Mouse (Mus musculus) spleen, postnatal 36 days (tissue): ENCODE measurements around the gene Por.
A peak's percentile ranks its signal among the peaks of the same experiment; 100 is the strongest.

Experiments
- DNase-seq, 2 experiments: peaks; one replicate each; pipeline ENCODE4 v3.0.0; 2022; ENCODE audit warnings: low spot score in 2 of 2, mixed read lengths in 1 of 2

Gene Por

DNA sequence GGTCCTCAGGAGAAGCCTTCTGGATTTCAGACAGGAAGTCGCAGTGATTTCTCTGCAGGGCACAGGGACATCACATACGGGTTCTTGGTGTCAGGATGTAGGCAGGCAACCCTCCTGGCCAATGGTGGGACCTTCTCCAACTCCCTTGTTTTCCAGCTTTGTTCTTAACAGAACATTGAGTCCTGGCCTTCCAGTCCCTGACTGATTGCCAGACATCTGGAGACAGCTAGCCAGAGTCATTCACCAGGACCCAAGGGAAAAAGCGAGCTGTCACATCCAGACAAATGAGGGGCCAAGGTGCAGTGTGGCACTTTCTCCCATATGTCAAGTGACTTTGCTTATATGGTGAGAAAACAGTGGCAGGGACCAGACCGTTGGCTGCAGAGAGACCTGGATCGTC lies 13.8 kb upstream of the Por start:
- DNase-seq: no peak

DNA sequence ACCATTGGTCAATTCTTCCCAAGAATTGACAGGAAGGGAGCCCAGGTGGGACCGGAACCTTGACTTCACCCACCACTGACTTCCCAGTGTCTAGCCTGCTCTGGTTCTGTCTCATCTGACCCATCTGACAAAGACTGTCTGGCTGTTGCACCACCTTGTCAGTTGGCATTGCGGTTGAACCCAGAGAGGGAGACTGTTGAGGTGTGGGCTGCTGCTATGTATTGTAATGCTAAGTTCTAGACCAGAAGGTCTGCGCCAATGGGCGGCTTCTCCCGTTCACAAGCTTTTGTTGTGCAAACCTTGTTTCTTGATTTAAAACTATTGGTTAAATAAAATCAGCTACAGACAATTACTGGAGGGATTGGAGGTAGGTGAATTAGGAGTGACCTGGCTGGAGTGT lies 12.7 kb upstream of the Por start:
- no peak for DNase-seq

DNA sequence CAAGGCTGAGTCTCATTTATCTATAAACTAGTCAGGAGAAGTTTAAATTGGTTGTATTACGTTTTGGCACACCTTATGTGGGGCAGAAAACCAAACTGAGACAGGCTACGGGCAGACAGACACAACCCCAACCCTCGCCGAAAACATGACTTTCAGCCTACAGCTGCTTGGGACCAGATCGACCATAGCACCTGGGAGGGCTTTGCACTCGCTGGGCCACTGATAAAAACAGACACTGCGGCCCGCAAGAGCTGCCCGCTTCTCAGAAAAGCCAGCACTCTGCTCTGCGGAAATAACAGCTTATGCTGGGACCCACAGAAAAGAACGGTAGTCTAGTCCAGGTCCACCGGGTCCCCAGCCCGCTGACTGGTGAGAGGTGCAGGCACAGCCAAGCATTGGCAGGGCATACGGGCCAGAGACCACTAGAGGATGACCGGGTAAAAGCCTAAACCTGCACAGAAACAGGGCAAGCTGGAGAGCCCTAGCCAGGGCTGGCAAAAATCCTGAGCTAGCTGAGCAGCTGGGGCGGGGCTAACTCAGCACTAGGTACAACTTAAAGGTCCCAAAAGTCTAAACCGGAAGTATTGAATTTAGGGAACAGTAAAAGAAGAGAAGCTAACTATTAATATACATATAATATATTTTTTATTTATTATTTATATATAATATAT lies 12.0 kb upstream of the Por start:
- DNase-seq: no peak

DNA sequence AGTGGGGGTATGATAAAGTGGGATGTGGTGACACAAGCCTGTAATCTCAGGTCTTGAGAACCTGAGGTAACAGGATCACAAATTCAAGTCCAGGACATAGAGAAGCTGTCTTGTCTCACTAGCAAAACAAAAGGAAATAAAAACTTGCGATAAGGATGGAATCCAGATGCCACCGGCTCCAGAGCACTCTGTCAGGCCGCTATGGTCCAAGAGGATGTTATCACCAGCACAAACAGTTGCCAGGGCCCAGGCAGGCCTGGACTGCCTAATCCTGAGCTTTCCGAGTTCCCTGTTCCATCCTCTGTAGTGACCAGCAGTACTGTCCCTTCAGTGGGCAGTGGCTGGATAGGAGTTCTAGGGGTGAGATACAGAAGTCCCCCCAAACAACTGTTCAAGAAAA lies 9.9 kb upstream of the Por start:
- DNase-seq: no peak

DNA sequence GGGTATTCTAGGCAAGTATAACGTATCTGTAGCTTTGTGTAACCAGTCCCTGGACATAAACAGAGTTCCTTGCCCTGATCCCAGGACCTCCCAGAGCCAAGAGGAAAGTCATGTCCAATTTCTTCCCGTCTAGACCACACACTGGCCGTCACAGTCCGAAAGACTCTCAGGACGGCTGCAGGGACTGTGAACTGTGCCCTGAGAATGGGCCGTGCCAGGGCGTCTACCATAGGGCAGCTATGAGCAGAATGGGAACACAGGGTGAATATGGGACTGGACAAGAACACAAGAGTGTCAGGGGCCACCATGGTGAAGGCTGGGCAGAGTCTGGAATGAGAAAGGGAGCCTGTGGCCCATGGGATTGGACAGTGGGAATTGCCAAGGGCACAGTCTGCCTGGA lies 9.3 kb upstream of the Por start:
- DNase-seq: no peak

DNA sequence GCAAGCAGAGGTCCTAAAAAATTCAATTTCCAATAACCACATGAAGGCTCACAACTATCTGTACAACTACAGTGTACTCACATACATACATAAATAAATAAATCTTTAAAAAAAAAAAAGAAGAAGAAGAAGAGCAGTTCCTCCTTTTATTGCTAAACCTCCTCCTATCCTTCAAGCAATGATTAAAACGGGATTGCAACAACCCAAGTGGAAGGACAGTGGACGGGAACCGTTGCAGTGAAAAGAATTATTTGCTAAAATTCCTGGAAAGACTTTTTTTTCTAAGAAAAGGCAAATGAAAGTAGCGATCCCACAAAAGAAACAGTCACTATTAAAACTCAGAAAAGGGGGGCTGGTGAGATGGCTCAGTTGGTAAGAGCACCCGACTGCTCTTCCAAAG lies 2.9 kb upstream of the Por start:
- DNase-seq: no peak

DNA sequence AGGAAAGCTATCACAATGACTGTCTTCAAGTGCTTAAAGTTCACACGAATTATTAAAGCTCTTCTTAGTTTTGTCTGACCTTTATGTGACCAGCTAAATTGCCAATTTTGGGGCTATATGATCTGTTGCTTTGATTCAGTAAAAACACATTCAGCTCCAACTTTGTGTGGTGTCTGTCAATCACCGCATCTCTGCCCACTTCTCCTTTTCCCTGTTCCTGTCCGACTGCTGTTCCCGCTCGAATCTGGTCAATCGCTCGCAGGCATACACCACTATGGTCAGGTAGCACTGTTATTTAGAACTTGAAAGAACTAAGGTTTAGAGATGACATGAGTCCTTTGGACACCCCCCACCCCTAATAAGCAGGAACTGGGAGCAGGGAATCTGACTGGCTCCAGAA lies 1.8 kb upstream of the Por start:
- DNase-seq: no peak

DNA sequence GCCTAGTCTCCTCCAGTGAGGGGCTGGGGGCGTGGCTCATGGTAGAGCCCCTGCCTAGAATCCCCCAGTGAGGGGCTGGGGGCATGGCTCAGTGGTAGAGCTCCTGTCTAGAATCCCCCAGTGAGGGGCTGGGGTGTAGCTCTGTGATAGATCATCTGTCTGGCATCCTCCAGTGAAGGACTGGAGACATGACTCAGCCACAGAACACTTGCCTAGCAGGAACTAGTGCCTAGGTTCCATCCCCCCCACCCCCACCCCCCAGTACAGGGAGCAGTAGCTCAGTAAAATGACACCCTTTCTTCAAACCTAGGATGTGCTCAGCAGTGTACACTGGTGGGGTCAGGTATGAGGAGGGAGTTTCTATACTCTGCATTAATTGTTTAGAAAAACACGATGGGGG lies 1.0 kb downstream of the Por start:
- DNase-seq: no peak

DNA sequence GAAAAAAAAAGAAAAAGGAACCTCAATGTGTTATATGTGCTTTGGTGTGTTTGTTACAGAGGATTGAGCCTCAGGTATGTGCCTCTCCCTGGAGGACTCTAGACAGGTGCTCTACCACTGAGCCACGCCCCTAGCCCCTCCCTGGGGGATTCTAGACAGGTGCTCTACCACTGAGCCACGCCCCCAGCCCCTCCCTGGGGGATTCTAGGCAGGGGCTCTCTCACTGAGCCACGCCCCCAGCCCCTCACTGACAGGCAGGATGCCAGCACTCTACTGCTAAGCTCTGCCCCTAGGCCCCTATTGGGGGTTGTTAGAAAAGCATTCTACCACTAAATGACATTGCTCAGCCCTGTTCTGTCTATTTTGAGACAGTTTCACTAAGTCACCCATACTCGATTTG lies 2.7 kb downstream of the Por start:
- DNase-seq: no peak

DNA sequence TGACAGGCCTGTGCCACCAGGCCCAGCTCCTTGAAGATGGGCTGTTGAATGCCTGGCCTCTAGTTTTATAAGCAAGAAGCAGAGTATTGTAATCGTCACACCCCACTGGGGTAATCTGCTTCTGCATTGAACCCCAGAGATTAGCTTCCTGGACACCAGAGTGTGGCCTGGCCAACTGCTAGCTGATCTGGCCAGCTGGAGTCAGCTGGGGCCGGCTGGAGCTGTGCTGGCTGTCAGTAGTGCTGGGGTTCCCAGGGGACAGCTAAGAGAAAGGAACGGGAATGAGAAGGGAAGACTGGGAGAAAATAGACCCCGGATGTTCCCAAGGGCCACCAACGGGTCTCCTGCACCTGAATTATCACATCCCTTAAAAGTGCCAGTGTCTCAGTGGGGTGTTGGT lies 3.1 kb downstream of the Por start:
- DNase-seq: no peak

DNA sequence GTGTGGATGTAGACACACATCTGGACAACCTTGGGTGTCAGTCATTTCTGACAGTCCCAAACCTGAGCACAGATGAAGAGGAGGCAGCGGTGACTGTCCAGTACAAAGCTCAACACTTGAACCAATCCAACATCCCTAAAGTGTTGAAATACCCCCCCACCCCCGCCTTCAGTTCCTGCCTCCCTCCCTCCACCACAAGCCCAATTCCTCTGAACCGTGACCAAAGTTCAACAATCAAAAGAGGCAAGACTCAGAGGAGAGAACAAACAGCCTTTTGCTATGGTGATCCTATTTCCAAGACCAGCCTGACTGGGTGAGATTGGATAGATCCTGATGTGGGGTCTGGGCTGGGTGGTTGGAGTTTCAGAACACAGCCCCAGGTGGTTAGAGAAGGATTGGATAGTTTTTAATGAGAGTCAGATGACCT lies 4.5 kb downstream of the Por start:
- no peak for DNase-seq

DNA sequence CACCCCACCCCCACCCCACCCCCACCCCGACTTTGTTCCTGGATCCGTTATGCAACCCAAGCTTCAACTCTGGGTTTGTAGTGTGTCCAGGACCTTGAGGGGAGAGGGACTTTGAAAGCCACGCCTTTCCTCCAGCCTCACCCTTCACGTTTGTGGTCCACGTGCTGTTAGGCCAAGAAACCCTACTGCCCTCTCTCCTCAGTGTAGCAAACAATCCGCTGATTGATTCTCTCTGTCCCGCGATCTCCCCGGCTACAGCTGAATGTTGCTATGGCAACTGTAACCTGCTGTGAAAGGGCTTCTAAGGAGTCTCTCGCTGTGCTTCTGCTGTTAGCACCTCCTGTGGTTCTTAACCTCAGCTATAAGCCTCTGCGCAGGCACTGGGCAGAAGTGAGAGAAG lies 5.0 kb downstream of the Por start:
- DNase-seq: peak; percentile 16 to 17

DNA sequence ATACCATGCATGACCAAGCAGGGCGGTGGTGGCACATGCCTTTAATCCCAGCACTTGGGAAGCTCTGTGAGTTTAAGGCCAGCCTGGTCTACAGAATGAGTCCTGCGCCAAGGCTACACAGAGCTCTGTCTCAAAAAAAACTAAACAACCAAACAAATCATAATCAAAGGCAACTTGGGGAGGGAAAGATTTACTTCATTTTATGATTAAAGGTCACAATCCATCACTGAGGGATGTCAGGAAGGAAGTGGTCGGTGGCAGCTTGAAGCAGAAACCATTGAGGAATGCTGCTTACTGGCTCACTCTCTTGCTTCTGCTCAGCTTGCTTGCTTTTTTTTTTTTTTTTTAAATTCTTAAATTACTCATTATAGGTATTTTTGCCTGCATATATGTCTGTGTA lies 6.9 kb downstream of the Por start:
- DNase-seq: no peak

DNA sequence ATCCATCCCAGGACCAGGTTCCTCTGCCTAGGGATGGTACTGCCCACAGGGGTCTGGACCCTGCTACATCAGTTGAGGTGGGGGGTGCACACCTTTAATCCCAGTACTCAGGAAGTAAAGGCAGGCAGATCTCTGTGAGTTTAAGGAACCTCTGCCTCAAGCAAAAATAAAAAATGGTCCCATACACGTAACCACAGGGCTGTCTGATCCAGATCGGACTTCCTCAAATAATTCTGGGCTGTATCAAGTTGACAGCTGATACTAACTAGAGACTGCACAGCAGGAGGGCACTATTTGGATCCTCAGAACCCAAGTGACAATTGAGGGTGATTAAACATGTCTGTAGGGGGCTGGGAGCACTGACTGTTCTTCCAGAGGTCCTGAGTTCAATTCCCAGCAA lies 7.4 kb downstream of the Por start:
- no peak for DNase-seq

DNA sequence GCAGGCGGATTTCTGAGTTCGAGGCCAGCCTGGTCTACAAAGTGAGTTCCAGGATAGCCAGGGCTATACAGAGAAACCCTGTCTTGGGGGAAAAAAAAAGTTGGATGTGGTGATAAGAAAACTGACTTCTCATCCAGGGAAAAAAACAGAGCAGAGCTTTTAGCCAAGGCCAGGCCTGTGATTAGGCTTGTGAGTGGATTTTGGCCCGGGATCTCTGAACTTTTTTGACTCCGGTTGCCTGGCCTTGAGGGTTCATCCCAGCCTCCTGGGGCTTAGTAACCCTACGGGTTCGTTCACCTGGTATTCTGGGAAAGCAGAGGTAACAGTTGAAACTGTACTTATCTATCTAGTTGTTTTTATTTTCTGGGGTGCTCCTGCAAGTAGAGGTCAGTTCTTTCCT lies 8.6 kb downstream of the Por start:
- DNase-seq: no peak

DNA sequence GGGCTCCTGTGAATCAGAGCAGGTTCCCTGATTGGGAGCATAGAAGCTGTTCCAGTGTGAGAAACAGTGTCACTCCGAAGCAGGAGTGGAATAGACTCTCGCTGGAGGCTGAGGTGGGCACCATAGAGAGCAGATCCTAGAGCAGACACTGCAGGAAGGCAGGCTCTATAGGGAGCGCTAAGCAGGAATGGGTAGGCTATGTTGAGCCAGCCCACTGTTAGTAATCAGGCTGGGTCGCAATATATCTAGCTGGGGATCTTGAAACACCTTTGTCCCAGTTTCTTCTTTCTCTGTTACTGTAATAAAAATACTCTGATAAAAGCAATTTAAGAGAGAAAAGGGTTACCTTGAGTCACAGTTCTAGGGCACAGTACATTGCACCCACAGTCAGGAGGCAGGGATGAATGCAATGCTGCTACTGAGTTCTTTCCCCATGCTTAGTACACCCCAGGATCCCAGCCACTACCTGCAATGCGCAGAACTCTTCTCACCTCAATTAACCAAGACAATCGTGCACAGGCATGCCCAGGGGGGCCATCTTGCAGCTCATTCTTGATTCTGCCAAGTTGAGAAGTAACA lies 11.2 kb downstream of the Por start:
- no peak for DNase-seq

DNA sequence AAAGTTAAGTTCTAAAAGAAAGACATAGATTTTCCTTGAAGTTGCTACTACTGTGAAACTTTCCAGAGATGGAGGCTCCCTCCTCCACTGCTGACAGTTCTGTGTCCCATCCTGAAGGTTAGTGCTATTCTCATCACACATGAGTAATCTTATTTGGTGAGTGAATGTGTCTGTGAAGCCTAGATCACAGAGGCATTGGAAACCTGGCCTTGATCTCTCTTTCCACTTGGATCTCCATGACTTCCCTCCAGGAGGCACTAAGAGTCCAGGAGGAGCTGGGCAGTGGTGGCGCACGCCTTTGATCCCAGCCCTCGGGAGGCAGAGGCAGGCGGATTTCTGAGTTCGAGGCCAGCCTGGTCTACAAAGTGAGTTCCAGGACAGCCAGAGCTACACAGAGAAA lies 12.2 kb downstream of the Por start:
- no peak for DNase-seq

DNA sequence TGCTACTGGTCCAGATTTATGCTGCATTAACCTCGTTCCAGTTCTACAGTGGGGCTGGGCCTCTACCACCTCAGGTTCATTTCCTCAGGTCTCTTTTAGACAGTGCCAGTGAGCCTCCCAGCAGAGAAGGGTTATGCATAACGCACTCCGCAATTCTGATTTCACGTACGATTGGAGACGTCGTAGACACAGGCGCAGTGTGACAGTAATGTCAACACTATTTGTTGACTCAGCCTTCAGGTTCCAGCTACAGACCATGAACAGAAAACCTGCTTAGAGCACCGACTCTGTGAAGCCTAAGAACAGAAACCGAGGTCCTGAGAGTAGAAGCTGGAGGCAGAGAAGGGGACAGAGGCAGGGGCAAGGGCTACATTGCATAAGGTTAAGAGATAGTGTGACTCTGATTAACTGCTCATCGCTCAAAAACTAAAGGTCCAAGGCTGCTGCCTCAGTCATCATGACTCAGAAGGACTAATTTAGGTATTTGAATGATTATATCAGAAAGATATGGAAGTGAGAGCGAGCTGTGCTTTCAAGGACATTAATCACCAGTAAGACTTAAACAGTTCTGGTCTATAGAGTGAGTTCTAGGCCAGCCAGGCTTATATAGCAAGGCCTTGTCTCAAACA lies 13.2 kb downstream of the Por start:
- no peak for DNase-seq

DNA sequence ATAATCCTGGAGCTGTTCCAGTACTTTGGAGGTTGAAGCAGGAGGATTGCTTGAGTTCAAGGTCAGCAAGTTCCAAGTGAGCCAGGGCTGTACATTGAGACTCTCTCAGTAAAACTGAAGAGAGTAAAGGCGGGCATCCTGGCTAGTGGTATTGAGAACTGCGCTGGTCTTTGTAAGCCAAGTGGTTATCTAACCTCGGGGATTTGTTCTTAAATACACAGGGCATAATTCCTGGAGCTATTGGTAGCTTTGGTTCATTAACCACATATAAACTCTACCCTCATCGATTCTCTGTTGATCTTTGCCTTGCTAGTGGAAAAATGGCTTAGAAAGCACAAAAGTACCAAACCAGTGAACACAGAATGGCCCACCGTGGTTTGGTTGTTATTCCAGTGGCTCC lies 20.6 kb downstream of the Por start:
- DNase-seq: no peak

DNA sequence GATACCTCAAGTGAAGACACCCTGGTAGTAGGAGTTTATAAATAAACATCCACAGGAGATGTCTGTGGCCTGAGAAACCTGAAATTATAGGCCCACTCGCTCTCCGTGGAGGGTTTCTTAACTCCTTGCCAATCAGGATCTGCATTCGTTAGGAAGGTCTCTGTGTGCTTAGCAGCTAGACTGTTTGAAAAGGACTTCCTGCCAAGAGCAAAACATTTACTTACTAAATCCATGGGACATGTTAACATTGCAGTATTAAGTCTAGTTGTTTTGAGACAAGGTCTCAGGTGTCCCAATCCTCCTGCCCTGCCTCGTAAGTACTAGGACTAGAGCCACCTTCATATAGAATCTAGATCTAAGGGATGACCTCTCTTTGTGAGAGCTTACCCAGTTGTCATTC lies 21.4 kb downstream of the Por start:
- DNase-seq: no peak

DNA sequence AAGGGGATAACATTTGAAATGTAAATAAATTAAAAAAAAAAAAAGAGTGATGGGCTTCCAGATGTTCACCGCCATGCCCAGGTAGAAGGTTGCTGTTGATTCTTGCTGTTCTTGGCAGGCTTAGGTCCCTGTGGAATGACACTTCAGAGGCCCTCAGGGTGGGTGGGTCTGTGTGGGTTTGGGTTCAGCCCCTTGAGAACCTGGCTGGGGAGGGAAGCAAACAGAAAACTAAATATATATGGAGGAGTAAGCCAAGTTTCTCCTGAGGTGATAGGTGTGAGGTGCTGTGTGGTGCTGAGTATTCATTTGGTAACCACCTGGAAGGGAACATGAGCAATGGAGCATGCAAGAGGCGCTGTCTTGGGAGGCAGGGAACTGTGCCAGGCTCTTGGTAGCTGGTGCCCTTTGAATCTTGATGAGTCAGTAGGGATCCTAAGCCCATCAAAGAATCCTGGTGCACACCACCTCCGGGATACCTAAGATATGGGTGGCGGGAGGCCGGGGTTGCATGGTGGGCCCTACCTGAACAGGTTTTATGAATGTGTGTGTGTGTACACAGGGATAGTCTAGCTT lies 23.5 kb downstream of the Por start:
- DNase-seq: no peak

DNA sequence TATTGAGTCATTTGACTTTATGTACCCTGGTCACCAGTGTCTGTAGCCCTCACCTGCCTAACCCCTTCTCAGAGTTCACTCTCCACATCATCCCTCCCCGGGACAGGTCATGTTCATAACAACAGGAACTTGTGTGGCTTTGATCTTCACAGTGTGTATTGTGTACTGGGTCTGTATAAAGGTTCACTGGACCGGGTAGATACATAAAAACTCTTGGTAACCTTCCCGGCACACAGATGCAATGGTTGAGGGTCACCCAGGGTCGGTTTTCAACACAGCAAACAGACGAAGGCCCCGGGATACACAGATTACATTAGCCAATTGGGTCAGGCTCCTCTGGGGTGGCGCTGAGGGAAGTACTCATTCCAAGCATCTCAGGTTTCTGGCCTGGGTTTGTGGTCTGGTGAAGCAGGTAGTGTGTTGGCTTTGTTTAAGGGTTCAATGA lies 25.5 kb downstream of the Por start:
- no peak for DNase-seq

DNA sequence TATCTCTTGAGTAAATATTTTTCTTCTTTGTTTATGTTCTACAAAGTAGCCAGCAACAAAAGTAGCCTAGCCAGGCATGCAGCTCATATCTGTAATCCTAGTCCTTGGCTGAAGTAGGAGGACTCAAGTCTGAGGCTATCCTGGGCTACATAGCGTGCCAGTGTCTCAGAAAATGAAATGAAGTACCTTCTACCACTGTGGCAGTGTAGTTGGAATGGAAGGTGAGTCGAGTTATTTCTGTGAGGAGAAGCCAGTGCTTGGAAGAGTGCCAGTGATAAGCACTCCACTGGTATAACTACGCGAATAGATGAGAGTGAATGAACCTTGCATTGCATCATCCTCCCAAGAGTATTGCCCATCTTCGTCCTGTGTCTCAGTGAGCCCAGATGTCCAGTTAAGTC lies 27.9 kb downstream of the Por start:
- DNase-seq: no peak
